Mouse (Mus musculus) thymus, postnatal 10 days (tissue): Measurements from ENCODE around the gene Chmp5.
"Not testable (repeated sequence)": the region's sequence is repeated elsewhere in the genome, so short reads cannot be mapped to it uniquely, and the experiment has no call there.

ENCODE experiments used
- DNase-seq, 2 experiments: peaks; one replicate each; pipeline ENCODE4 v3.0.0; 2021; ENCODE audit warnings: low spot score in 2 of 2

Gene Chmp5

GRCm38 (mm10) chr4:40948160-40948708 lies at the start of gene Chmp5, which contains the start of gene Bag1:
Gene Chmp5 (plus strand): TSS chr4:40948407.
Gene Bag1 (minus strand): TSS chr4:40948294.
- DNase-seq = peak; percentile 97 to 99

- DNase-seq = no peak
These were observed 49.6 kb upstream of the Chmp5 start for GRCm38 (mm10) chr4:40898476-40899044.

- DNase-seq = no peak
These were observed 48.9 kb upstream of the Chmp5 start for GRCm38 (mm10) chr4:40899264-40899663.

GRCm38 (mm10) chr4:40900071-40900470 lies 48.1 kb upstream of the Chmp5 start:
- DNase-seq = no peak

- DNase-seq = no peak
These were observed 47.6 kb upstream of the Chmp5 start for GRCm38 (mm10) chr4:40900612-40901011.

GRCm38 (mm10) chr4:40906298-40906697 lies 41.9 kb upstream of the Chmp5 start:
- DNase-seq = peak in 1 of 2 experiments; percentile 25

- no peak for DNase-seq
These were observed 39.8 kb upstream of the Chmp5 start for GRCm38 (mm10) chr4:40908261-40908969.

GRCm38 (mm10) chr4:40914287-40914867 lies 33.8 kb upstream of the Chmp5 start:
- DNase-seq = no peak

GRCm38 (mm10) chr4:40915947-40916346 lies 32.3 kb upstream of the Chmp5 start:
- DNase-seq = no peak

- no peak for DNase-seq
These were observed 31.5 kb upstream of the Chmp5 start for GRCm38 (mm10) chr4:40916592-40917155.

- no peak for DNase-seq
These were observed 28.4 kb upstream of the Chmp5 start, which contains the start of gene Spink4 for GRCm38 (mm10) chr4:40919785-40920184. Gene Spink4 (plus strand): TSS chr4:40920052.

- DNase-seq = no peak
These were observed 27.6 kb upstream of the Chmp5 start for GRCm38 (mm10) chr4:40920576-40920975.

- no peak for DNase-seq
These were observed 26.9 kb upstream of the Chmp5 start for GRCm38 (mm10) chr4:40921288-40921687.

- no peak for DNase-seq
These were observed 25.0 kb upstream of the Chmp5 start for GRCm38 (mm10) chr4:40923087-40923651.

GRCm38 (mm10) chr4:40925568-40925967 lies 22.6 kb upstream of the Chmp5 start:
- no peak for DNase-seq

- no peak for DNase-seq
These were observed 19.2 kb upstream of the Chmp5 start for GRCm38 (mm10) chr4:40929046-40929445.

- no peak for DNase-seq
These were observed 14.5 kb upstream of the Chmp5 start for GRCm38 (mm10) chr4:40933694-40934093.

- DNase-seq = not testable (repeated sequence)
These were observed 13.8 kb upstream of the Chmp5 start for GRCm38 (mm10) chr4:40934369-40934768.

- DNase-seq = no peak
These were observed 11.9 kb upstream of the Chmp5 start for GRCm38 (mm10) chr4:40936175-40936839.

- DNase-seq = no peak
These were observed 9.4 kb upstream of the Chmp5 start for GRCm38 (mm10) chr4:40938793-40939192.

GRCm38 (mm10) chr4:40943651-40944050 lies 4.6 kb upstream of the Chmp5 start:
- no peak for DNase-seq
